Mouse (Mus musculus): ENCODE measurements around the gene Mtr. TPM values are rescaled to one million over a fixed set of nuclear protein-coding genes. Genes with fewer than 3 reads are reported as not detected.
A peak's percentile ranks its signal among the peaks of the same experiment; 100 is the strongest.

Mtr gene
- 21.6 and 22.4 TPM in 2 replicates for polyA plus RNA-seq (2016; fragmentation: Nextera tagmentation; extraction: Ambion mirVana)

DNA sequence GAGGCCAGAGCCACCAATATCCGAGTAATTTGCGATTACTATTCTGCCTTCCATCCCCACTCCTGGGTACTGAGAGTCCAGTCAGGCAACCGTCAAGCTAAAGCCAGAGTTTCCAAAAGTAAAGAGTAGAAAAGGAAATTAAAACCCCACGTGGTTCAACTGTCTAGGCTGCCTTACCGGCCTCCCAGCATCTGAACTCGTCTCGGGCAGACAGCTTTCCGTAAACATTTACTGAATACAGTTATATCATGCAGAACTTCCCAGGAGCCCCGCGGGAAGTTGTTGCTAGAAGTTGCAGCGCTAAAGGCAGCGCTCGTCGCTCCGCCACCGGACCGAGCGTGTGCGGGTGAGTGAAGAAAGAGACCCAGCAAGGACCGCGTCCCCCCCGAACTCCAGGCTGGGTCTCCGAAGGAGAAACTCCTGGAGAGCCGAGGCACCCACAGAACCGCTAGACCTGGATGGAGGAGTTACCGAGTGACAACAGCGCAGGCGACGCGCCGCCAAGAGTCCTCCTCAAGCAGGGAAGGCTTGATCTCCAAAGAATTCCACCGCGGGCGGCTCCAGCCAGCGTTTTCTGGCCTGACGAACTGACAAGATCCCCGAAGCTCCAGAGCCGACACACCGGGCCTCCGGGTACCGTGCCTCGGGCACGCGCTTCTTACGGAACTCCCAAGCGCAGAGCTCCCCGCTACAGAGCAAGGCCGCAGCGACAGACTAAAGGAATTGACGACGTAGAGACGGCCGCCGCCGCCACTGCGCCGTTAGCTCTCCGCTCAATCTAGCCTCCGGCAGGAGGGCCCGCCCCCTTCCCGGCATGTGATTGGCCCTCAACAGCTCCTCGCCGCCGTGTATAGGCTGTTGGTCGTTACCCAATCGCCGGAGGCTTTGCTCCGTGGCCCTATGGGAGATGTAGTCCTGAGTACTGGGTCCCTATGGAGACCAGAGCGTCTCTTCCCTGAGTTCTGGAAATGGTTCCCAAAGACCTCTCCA is at the start of gene Mtr:
Gene Mtr, minus strand, starts transcription at position 723 of the 990 bp plus-strand sequence.
- H3K27me3 ChIP-seq, result no peaks in the 10 kb centered on the region
- peak; percentile 100 for ATAC-seq (ENCODE audit: insufficient number of reproducible peaks, insufficient read depth, low FRiP score, low TSS enrichment)
- no peaks in the 10 kb centered on the region for H3K9me3 ChIP-seq
- no peaks in the 10 kb centered on the region for H3K36me3 ChIP-seq
- peak within 1 kb of the TSS; percentile 90 for H3K27ac ChIP-seq
- WGBS, result under 1% methylated on average over 69 of the region's 69 CpGs
- H3K9ac ChIP-seq, result peak within 1 kb of the TSS; percentile 82
- peak within 1 kb of the TSS; percentile 50 for H3K4me2 ChIP-seq (replicated peaks)
- peak within 1 kb of the TSS; percentile 71 for H3K4me3 ChIP-seq
- H3K4me1 ChIP-seq, result peaks cover 13% of the 10 kb centered on the region; the same call in 1 of the 2 replicates

DNA sequence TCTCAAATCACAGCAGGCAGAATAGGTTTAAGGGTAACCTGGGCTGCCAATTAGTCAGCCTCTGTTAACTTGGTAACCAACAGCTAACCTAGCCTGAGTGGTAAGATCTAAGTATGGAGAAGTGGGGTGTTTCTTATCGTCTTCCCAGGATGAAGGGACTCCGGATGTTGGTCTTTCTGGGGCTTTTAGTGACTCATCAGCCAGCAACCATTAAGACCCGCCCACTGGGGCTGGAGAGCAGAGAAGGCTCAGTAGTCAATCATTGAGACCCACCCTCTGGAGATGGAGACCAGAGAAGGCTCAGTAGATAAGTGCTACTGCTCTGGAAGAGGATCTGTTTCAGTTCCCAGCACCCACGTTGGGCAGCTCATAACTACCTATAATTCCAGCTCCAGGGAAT is 49.4 kb upstream of the Mtr start:
- no peaks in the 10 kb centered on the region for H3K36me3 ChIP-seq
- 72% methylated on average over 4 of the region's 4 CpGs for WGBS
- H3K9me3 ChIP-seq, result no peaks in the 10 kb centered on the region
- H3K27me3 ChIP-seq, result no peaks in the 10 kb centered on the region
- H3K4me1 ChIP-seq, result no peaks in the 10 kb centered on the region
- H3K9ac ChIP-seq, result no peak overlapping the region
- no peak overlapping the region for H3K4me2 ChIP-seq (replicated peaks)
- H3K4me3 ChIP-seq, result no peak overlapping the region
- no peak for ATAC-seq (ENCODE audit: insufficient number of reproducible peaks, insufficient read depth, low FRiP score, low TSS enrichment)
- no peak overlapping the region for H3K27ac ChIP-seq

GRCm38 (mm10) chr13:12305540-12305939 is 47.6 kb upstream of the Mtr start:
- Histone ChIP-seq H3K4me3 (no peak overlapping the region), H3K4me1 (no peaks in the 10 kb centered on the region)
- WGBS, result 86% methylated on average over 8 of the region's 8 CpGs

DNA sequence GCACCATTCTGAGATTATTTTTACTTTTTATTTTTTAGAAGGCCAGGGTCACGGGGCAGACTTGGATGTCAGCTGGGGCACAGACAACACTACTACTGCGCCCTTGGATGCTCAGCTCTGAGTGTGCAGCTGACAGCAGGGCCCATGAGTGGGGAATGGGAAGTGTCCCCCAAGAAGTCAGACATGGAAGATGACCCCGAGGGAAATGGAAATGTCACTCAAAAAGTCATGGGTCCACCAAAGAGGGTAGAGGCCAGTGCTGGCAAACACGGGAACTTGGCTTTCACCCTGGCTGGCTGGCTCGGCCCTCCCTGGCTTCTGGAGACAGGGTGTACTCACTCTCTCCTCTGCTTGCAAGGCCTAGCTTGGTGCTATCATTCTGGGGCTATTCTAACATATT is 47.1 kb upstream of the Mtr start:
- Histone ChIP-seq H3K4me1 (no peaks in the 10 kb centered on the region), H3K27ac (no peak overlapping the region), H3K27me3 (no peaks in the 10 kb centered on the region), H3K9ac (no peak overlapping the region), H3K4me3 (no peak overlapping the region), H3K36me3 (no peaks in the 10 kb centered on the region), H3K9me3 (no peaks in the 10 kb centered on the region), H3K4me2 (replicated peaks) (no peak overlapping the region)
- ATAC-seq (ENCODE audit: insufficient number of reproducible peaks, insufficient read depth, low FRiP score, low TSS enrichment), result no peak
- WGBS, result 88% methylated on average over 5 of the region's 5 CpGs

More at GRCm38 (mm10) chr13:12305540-12305939, 47.6 kb upstream of the Mtr start:
- H3K27ac ChIP-seq, result no peak overlapping the region
- H3K36me3 ChIP-seq, result no peaks in the 10 kb centered on the region
- no peak for ATAC-seq (ENCODE audit: insufficient number of reproducible peaks, insufficient read depth, low FRiP score, low TSS enrichment)
- H3K4me2 ChIP-seq (replicated peaks), result no peak overlapping the region
- no peak overlapping the region for H3K9ac ChIP-seq
- no peaks in the 10 kb centered on the region for H3K27me3 ChIP-seq
- no peaks in the 10 kb centered on the region for H3K9me3 ChIP-seq

DNA sequence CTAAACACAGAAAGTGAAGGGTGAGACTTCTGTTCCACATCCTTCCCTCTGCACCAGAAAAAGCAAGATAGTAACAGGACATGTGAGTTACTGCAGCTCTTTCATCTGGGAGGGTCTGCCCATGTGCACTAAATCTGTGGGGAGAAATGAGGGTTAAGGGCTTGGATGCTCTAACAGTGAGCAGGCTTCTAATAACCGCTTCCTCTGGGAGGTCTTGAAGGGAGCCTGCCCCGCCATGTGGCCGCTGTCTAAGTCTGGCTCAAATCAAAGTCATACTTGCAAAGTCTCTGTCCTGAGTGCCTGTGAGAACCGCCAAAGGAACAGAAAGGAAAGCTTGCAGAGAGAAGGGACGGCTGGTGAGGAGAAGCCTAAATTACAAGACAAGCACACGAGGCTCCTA is 39.9 kb upstream of the Mtr start:
- H3K9me3 ChIP-seq, result no peaks in the 10 kb centered on the region
- no peak overlapping the region for H3K9ac ChIP-seq
- H3K36me3 ChIP-seq, result no peaks in the 10 kb centered on the region
- H3K27me3 ChIP-seq, result no peaks in the 10 kb centered on the region
- no peak for ATAC-seq (ENCODE audit: insufficient number of reproducible peaks, insufficient read depth, low FRiP score, low TSS enrichment)
- no peaks in the 10 kb centered on the region for H3K4me1 ChIP-seq
- H3K4me3 ChIP-seq, result no peak overlapping the region
- 55% methylated on average over 6 of the region's 6 CpGs for WGBS
- no peak overlapping the region for H3K27ac ChIP-seq
- H3K4me2 ChIP-seq (replicated peaks), result no peak overlapping the region

DNA sequence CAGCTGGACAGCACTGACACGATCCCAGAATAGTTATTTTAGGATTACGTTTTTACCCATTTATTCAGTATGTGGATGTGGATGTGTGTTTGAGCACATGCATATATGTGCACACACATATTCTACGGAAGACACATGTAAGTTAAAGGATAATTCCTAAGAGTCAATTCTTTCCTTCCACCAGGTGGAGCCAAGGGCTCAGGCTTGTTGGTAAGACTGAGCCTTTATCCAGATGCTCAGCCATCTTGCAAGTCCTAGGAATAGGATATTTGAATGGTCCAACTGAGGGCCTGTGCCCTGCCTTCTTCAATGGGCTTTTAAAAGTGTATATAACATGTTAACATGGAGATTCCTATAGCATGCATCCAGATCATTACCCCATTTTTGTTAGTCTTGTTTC is 38.8 kb upstream of the Mtr start:
- Histone ChIP-seq H3K27ac (no peak overlapping the region), H3K27me3 (no peaks in the 10 kb centered on the region), H3K4me1 (no peaks in the 10 kb centered on the region), H3K9me3 (no peaks in the 10 kb centered on the region), H3K9ac (no peak overlapping the region), H3K4me3 (no peak overlapping the region), H3K36me3 (no peaks in the 10 kb centered on the region), H3K4me2 (replicated peaks) (no peak overlapping the region)
- 85% methylated on average over 3 of the region's 3 CpGs for WGBS
- ATAC-seq (ENCODE audit: insufficient number of reproducible peaks, insufficient read depth, low FRiP score, low TSS enrichment), result no peak; the same call in 1 of the 2 replicates

GRCm38 (mm10) chr13:12293810-12294209 is 35.9 kb upstream of the Mtr start:
- Histone ChIP-seq H3K9ac (no peak overlapping the region), H3K4me3 (no peak overlapping the region), H3K4me2 (replicated peaks) (no peak overlapping the region), H3K9me3 (no peaks in the 10 kb centered on the region), H3K4me1 (no peaks in the 10 kb centered on the region), H3K27ac (no peak overlapping the region), H3K27me3 (no peaks in the 10 kb centered on the region), H3K36me3 (no peaks in the 10 kb centered on the region)
- no peak for ATAC-seq (ENCODE audit: insufficient number of reproducible peaks, insufficient read depth, low FRiP score, low TSS enrichment)
- WGBS, result 80% methylated on average over 7 of the region's 7 CpGs

DNA sequence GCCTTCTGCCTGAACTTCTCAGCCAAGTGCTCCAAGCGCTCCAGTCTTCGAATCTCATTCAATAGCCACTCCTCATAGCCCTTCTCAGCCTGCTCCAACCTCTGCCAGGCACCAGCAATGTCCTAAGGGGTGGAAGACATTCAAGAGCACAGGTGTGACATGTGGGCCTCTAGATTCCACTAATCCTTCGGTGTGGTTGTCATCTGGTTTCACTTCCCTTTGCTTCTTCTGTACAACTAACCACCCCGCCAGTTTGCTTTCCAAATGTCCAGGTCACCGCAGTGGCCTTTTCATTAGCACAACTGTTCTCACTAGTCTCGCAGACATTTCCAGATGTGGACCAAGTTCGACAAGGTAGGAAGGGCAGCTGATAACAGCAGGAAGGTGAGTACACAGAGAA is 32.8 kb upstream of the Mtr start:
- Histone ChIP-seq H3K4me3 (no peak overlapping the region), H3K4me2 (replicated peaks) (no peak overlapping the region), H3K9me3 (no peaks in the 10 kb centered on the region), H3K36me3 (no peaks in the 10 kb centered on the region), H3K27me3 (no peaks in the 10 kb centered on the region), H3K27ac (no peak overlapping the region), H3K4me1 (no peaks in the 10 kb centered on the region), H3K9ac (no peak overlapping the region)
- no peak for ATAC-seq (ENCODE audit: insufficient number of reproducible peaks, insufficient read depth, low FRiP score, low TSS enrichment)
- 78% methylated on average over 7 of the region's 7 CpGs for WGBS

DNA sequence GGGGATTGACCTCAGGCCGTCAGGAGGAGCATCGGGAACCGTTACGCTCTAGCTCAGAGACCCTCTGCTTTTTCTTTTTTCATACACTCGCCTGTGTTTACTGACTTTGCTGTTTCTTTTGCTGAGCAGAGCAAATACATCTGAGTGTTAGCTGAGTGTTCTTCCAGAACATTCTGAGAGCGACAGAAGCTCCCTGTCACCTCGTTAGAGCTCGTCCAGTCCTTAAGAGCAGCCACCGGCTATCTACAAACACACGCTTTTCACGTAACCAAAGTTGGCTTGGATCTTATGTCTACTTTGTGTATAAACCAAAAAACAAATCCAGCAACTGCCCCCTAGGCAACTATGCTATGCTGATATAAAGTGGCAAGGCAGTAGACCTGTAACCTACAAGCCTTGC is 26.6 kb upstream of the Mtr start:
- 90% methylated on average over 11 of the region's 11 CpGs for WGBS
- Histone ChIP-seq H3K4me1 (no peaks in the 10 kb centered on the region), H3K9ac (no peak overlapping the region), H3K9me3 (no peaks in the 10 kb centered on the region), H3K36me3 (no peaks in the 10 kb centered on the region), H3K27ac (no peak overlapping the region), H3K4me2 (replicated peaks) (no peak overlapping the region), H3K4me3 (no peak overlapping the region), H3K27me3 (no peaks in the 10 kb centered on the region)
- no peak for ATAC-seq (ENCODE audit: insufficient number of reproducible peaks, insufficient read depth, low FRiP score, low TSS enrichment)

GRCm38 (mm10) chr13:12283826-12284225 is 25.9 kb upstream of the Mtr start:
- H3K27me3 ChIP-seq, result no peaks in the 10 kb centered on the region
- WGBS, result 91% methylated on average over 3 of the region's 3 CpGs
- H3K4me1 ChIP-seq, result no peaks in the 10 kb centered on the region
- ATAC-seq (ENCODE audit: insufficient number of reproducible peaks, insufficient read depth, low FRiP score, low TSS enrichment), result no peak
- H3K4me3 ChIP-seq, result no peak overlapping the region
- no peaks in the 10 kb centered on the region for H3K9me3 ChIP-seq
- H3K4me2 ChIP-seq (replicated peaks), result no peak overlapping the region
- H3K36me3 ChIP-seq, result no peaks in the 10 kb centered on the region
- no peak overlapping the region for H3K9ac ChIP-seq
- H3K27ac ChIP-seq, result no peak overlapping the region

DNA sequence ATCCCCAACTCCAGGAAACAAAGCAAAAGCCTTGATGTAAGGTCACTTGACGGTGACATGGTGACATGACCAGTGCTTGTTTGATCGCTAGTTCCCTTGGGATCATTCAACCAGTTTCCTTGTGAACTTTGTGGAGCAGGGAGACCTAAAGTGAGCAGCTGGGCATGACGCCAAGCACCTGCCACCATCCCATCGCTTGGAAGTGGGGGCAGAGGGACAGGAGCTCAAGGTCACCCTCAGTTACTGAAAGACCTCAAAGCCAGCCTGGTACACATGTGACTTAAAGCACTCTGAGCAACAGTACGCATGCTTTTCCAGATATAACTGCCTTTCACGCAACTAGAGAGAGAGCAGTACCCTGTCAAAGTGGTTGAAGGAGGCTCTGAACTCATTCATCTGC is 16.8 kb upstream of the Mtr start:
- H3K4me1 ChIP-seq, result no peaks in the 10 kb centered on the region
- WGBS, result 75% methylated on average over 6 of the region's 6 CpGs
- no peak overlapping the region for H3K27ac ChIP-seq
- no peak overlapping the region for H3K9ac ChIP-seq
- no peaks in the 10 kb centered on the region for H3K9me3 ChIP-seq
- no peak overlapping the region for H3K4me2 ChIP-seq (replicated peaks)
- no peaks in the 10 kb centered on the region for H3K36me3 ChIP-seq
- H3K4me3 ChIP-seq, result no peak overlapping the region
- H3K27me3 ChIP-seq, result no peaks in the 10 kb centered on the region
- no peak for ATAC-seq (ENCODE audit: insufficient number of reproducible peaks, insufficient read depth, low FRiP score, low TSS enrichment)

DNA sequence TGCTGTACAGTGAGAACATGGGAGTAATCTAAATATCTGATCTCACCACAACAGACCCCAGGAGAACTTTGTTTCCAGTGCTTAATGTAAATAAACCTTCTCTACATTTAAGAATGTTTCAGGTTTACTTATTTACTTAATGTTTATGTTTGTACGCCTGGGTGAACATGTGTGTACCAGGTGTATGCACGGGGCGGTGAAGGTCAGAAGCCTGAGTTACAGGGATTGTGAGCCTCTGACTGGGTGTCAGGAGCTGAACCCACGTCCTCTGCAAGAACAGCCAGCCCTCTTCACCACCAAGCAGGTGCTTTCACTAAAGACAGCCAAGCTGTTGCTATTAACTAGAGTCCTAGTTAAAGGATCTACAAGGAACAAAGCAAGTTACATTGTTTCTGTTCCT is 16.3 kb upstream of the Mtr start:
- Histone ChIP-seq H3K9me3 (no peaks in the 10 kb centered on the region), H3K4me2 (replicated peaks) (no peak overlapping the region), H3K36me3 (no peaks in the 10 kb centered on the region), H3K27me3 (no peaks in the 10 kb centered on the region), H3K9ac (no peak overlapping the region), H3K4me3 (no peak overlapping the region), H3K27ac (no peak overlapping the region), H3K4me1 (no peaks in the 10 kb centered on the region)
- no peak for ATAC-seq (ENCODE audit: insufficient number of reproducible peaks, insufficient read depth, low FRiP score, low TSS enrichment)
- 75% methylated on average over 4 of the region's 4 CpGs for WGBS
